30 mouse cellular contexts compared by ENCODE assay signal in genomic region chr6:131369866-131370616, GRCm38 (mm10). TPM values are rescaled to one million over a fixed set of nuclear protein-coding genes. Genes with fewer than 3 reads are reported as not detected.
DNase-seq lines count a peak whose midpoint lies in the region; ATAC-seq and TF ChIP-seq lines count a peak whose summit lies in the region.
"Had no signal": no experiment of that assay in that cellular context is flagged by ENCODE, and none has a peak within 500 bp of the region (broad histone marks: within the 10 kb centered on the region; RNA-seq: fewer than 3 reads in every experiment).

No protein-coding gene starts in this region.

- intact Hi-C loops in gastrocnemius, adult 2 months (cut with DNase I) = no loop called here

- H3K4me2 ChIP-seq in kidney, embryonic 15.5 days = no peak overlapping the region
- no peak overlapping the region for H3K4me2 ChIP-seq in midbrain, embryonic 11.5 days
- no peak overlapping the region for H3K4me2 ChIP-seq in midbrain, embryonic 16.5 days (ENCODE audit: low read length)
- H3K4me2 ChIP-seq: heart, embryonic 15.5 days; hindbrain, embryonic 12.5 days; intestine, embryonic 15.5 days; liver, embryonic 15.5 days; lung, embryonic 15.5 days; neural tube, embryonic 12.5 days had no signal

- peaks cover 91% of the 10 kb centered on the region for H3K36me3 ChIP-seq in kidney, embryonic 15.5 days
- H3K36me3 ChIP-seq in midbrain, embryonic 11.5 days (ENCODE audit: control insufficient read depth, insufficient read depth, low read length) = peaks cover 9% of the 10 kb centered on the region
- H3K36me3 ChIP-seq in midbrain, embryonic 16.5 days (ENCODE audit: control insufficient read depth, insufficient read depth, low read length) = peaks cover 12% of the 10 kb centered on the region

- H3K4me3 ChIP-seq in gastrocnemius, adult 2 months = no peak overlapping the region
- no peak overlapping the region for H3K4me3 ChIP-seq in kidney, embryonic 15.5 days (replicated peaks)
- no peak overlapping the region for H3K4me3 ChIP-seq in midbrain, embryonic 11.5 days (ENCODE audit: low read depth, low read length)
- H3K4me3 ChIP-seq in midbrain, embryonic 16.5 days (ENCODE audit: low read depth, low read length) = no peak overlapping the region
- H3K4me3 ChIP-seq: erythroblast, embryonic 14.5 days; heart, embryonic 15.5 days; hindbrain, embryonic 12.5 days; intestine, embryonic 15.5 days; liver, embryonic 15.5 days; lung, embryonic 15.5 days; midbrain, embryonic 10.5 days; myocyte; neural tube, embryonic 12.5 days had no signal

- DNase-seq in adrenal gland, postnatal 10 days = peak; percentile 34
- DNase-seq in adrenal gland, adult 2 months = no peak
- peak; percentile 55 for DNase-seq in gastrocnemius, adult 2 months
- DNase-seq in gastrocnemius, adult 18-20 months (ENCODE audit: low spot score) = no peak
- no peak for DNase-seq in kidney, adult 9 months
- peak; percentile 53 for DNase-seq in midbrain, embryonic 11.5 days (ENCODE audit: low spot score, missing footprints)
- DNase-seq: cerebellum, adult 2 months; cerebellum, postnatal 14 days; heart, postnatal 36 days; layer of hippocampus, postnatal 36 days; left cerebral cortex, postnatal 4 days; right cerebral cortex, postnatal 4 days; thymus, adult 18-20 months; thymus, postnatal 25 days had no signal

- H3K27ac ChIP-seq in gastrocnemius, adult 2 months = peak overlapping the region; percentile 88
- peak overlapping the region; percentile 11 for H3K27ac ChIP-seq in kidney, embryonic 15.5 days
- H3K27ac ChIP-seq in midbrain, embryonic 11.5 days (ENCODE audit: low read depth, low read length) = no peak overlapping the region
- H3K27ac ChIP-seq in midbrain, embryonic 16.5 days (ENCODE audit: low read length) = no peak overlapping the region
- H3K27ac ChIP-seq: heart, embryonic 15.5 days; hindbrain, embryonic 12.5 days; hindbrain, postnatal 0 days; intestine, embryonic 15.5 days; liver, embryonic 15.5 days; lung, embryonic 15.5 days; midbrain, embryonic 10.5 days; neural tube, embryonic 12.5 days; stomach, postnatal 0 days had no signal

- 28% methylated on average over 8 of the region's 8 CpGs for WGBS in kidney, embryonic 15.5 days
- WGBS in midbrain, embryonic 11.5 days = 91% methylated on average over 8 of the region's 8 CpGs
- WGBS in midbrain, embryonic 16.5 days = 89% methylated on average over 8 of the region's 8 CpGs

- no peak for TF ChIP-seq CTCF in gastrocnemius, adult 2 months (IDR thresholded peaks at IDR 0.05)

- peaks cover 11% of the 10 kb centered on the region for H3K4me1 ChIP-seq in kidney, embryonic 15.5 days
- H3K4me1 ChIP-seq in midbrain, embryonic 11.5 days (ENCODE audit: control insufficient read depth, insufficient read depth, low read length) = no peaks in the 10 kb centered on the region
- H3K4me1 ChIP-seq in midbrain, embryonic 16.5 days (ENCODE audit: control insufficient read depth, insufficient read depth, low read length) = no peaks in the 10 kb centered on the region
- H3K4me1 ChIP-seq: hindbrain, embryonic 12.5 days; intestine, embryonic 15.5 days; lung, embryonic 15.5 days; midbrain, embryonic 10.5 days; neural tube, embryonic 12.5 days had no signal

- H3K9ac ChIP-seq in kidney, embryonic 15.5 days = no peak overlapping the region
- H3K9ac ChIP-seq in midbrain, embryonic 11.5 days (ENCODE audit: low read length) = no peak overlapping the region
- no peak overlapping the region for H3K9ac ChIP-seq in midbrain, embryonic 16.5 days (ENCODE audit: low read depth, low read length)
- H3K9ac ChIP-seq: heart, embryonic 15.5 days; hindbrain, embryonic 12.5 days; intestine, embryonic 15.5 days; liver, embryonic 15.5 days; lung, embryonic 15.5 days; neural tube, embryonic 12.5 days had no signal

- ATAC-seq in kidney, embryonic 15.5 days (replicated peaks; ENCODE audit: low FRiP score) = peak; percentile 74
- ATAC-seq in midbrain, embryonic 11.5 days (ENCODE audit: low FRiP score) = no peak
- ATAC-seq in midbrain, embryonic 16.5 days = no peak
- ATAC-seq: forebrain, embryonic 14.5 days; hindbrain, postnatal 0 days; intestine, embryonic 15.5 days; Patski had no signal

- no peaks in the 10 kb centered on the region for H3K27me3 ChIP-seq in kidney, embryonic 15.5 days
- H3K27me3 ChIP-seq in midbrain, embryonic 11.5 days (ENCODE audit: control insufficient read depth, insufficient read depth, low read length) = no peaks in the 10 kb centered on the region
- no peaks in the 10 kb centered on the region for H3K27me3 ChIP-seq in midbrain, embryonic 16.5 days (ENCODE audit: control insufficient read depth, insufficient read depth, low read depth, low read length)
- H3K27me3 ChIP-seq: heart, embryonic 15.5 days; hindbrain, embryonic 12.5 days; intestine, embryonic 15.5 days; liver, embryonic 15.5 days; lung, embryonic 15.5 days; neural tube, embryonic 12.5 days; Patski had no signal

- no peaks in the 10 kb centered on the region for H3K9me3 ChIP-seq in kidney, embryonic 15.5 days (replicated peaks)
- H3K9me3 ChIP-seq in midbrain, embryonic 11.5 days (ENCODE audit: control insufficient read depth, low read length) = no peaks in the 10 kb centered on the region
- no peaks in the 10 kb centered on the region for H3K9me3 ChIP-seq in midbrain, embryonic 16.5 days (replicated peaks; ENCODE audit: control insufficient read depth, low read length, poor library complexity, severe bottlenecking)
- H3K9me3 ChIP-seq: G1E; heart, embryonic 15.5 days; hindbrain, embryonic 12.5 days; intestine, embryonic 15.5 days; liver, embryonic 15.5 days; lung, embryonic 15.5 days; midbrain, embryonic 10.5 days; neural tube, embryonic 12.5 days had no signal

RNA-seq across cellular contexts. Expression of gene Styk1, which starts 16.6 kb away (rescaled TPM):
- under 1 TPM; 0.36 to 0.67 TPM for total RNA-seq in adrenal gland, postnatal 10 days (2021)
- under 1 TPM; 0.12 to 0.52 TPM for total RNA-seq in adrenal gland, adult 2 months (2021)
- 0.17 TPM in 1 of 2 replicates, not detected in the other for polyA plus RNA-seq in adrenal gland, adult 2 months (2012; rRNA removed)
- total RNA-seq in gastrocnemius, adult 2 months (2021) = 1 to 10 TPM; 1.1 TPM
- total RNA-seq in gastrocnemius, adult 18-20 months (2021) = under 1 TPM; 0.64 to 0.71 TPM
- polyA plus RNA-seq in kidney, embryonic 15.5 days (2015; fragmentation: Nextera tagmentation; extraction: Ambion mirVana) = 3.7 and 3.9 TPM in 2 replicates
- 0.34 and 0.86 TPM in 2 replicates for polyA plus RNA-seq in midbrain, embryonic 11.5 days (2014; fragmentation: Nextera tagmentation; extraction: Ambion mirVana)
- 5.6 and 6.1 TPM in 2 replicates for polyA plus RNA-seq in midbrain, embryonic 16.5 days (2015; fragmentation: Nextera tagmentation; extraction: Ambion mirVana)
- polyA plus RNA-seq: erythroblast, embryonic 14.5 days; G1E had no signal

RNA-seq across cellular contexts. Expression of gene Ybx3, which starts 18.2 kb away (rescaled TPM):
- total RNA-seq in adrenal gland, postnatal 10 days (2021) = 100 to 1,000 TPM; 245 to 254 TPM
- total RNA-seq in adrenal gland, adult 2 months (2021) = 100 to 1,000 TPM; 187 to 267 TPM
- polyA plus RNA-seq in adrenal gland, adult 2 months (2012; rRNA removed) = 60.1 and 184 TPM in 2 replicates
- 1,000 to 10,000 TPM; 1,637 to 2,309 TPM for total RNA-seq in gastrocnemius, adult 2 months (2021)
- 1,000 to 10,000 TPM; 2,006 to 2,015 TPM for total RNA-seq in gastrocnemius, adult 18-20 months (2021)
- polyA plus RNA-seq in kidney, embryonic 15.5 days (2015; fragmentation: Nextera tagmentation; extraction: Ambion mirVana) = 50.3 and 62.9 TPM in 2 replicates
- polyA plus RNA-seq in midbrain, embryonic 11.5 days (2014; fragmentation: Nextera tagmentation; extraction: Ambion mirVana) = 36.3 and 38.6 TPM in 2 replicates
- 21.6 and 25.4 TPM in 2 replicates for polyA plus RNA-seq in midbrain, embryonic 16.5 days (2015; fragmentation: Nextera tagmentation; extraction: Ambion mirVana)

Comparison
In these comparisons a context has a peak if more than half of its experiments do, and no peak if none do; other contexts are left out.
1. DNase-seq: peak in adrenal gland, postnatal 10 days (single experiment), gastrocnemius, adult 2 months (single experiment) and midbrain, embryonic 11.5 days (single experiment); none in adrenal gland, adult 2 months (single experiment), gastrocnemius, adult 18-20 months (single experiment) and kidney, adult 9 months (single experiment).
2. H3K27ac ChIP-seq: peak in gastrocnemius, adult 2 months (single experiment) and kidney, embryonic 15.5 days (single experiment); none in midbrain, embryonic 11.5 days (single experiment) and midbrain, embryonic 16.5 days (single experiment).
3. RNA of gene Ybx3, which starts 18.2 kb away (total RNA-seq): 1,637 to 2,309 TPM in gastrocnemius, adult 2 months and 2,006 to 2,015 TPM in gastrocnemius, adult 18-20 months; 187 to 267 TPM in adrenal gland, adult 2 months and 245 to 254 TPM in adrenal gland, postnatal 10 days; every median in the first group is over 4 times any median in the second.